Mouse (Mus musculus) hindbrain, postnatal 0 days (tissue): ENCODE measurements around the gene Cers6. TPM values are rescaled to one million over a fixed set of nuclear protein-coding genes. Genes with fewer than 3 reads are reported as not detected.

Experiments used
- ATAC-seq: fragments of 200-750 bp; cut with Nextera tagmentation; 2 replicates; pipeline ENCODE4 v1.8.0; 2017; ENCODE audit warnings: mild to moderate bottlenecking, moderate TSS enrichment, moderate library complexity
- DNase-seq: peaks from one replicate; pipeline ENCODE4 v3.0.0-alpha.2; 2015; ENCODE audit warnings: low spot score
- H3K27ac ChIP-seq: fragments of 300-500 bp; sonication (generic); 2 replicates; pipeline ENCODE4 v1.5.1; 2014; ENCODE audit warnings: mild to moderate bottlenecking
- H3K27me3 ChIP-seq: fragments of 300-500 bp; sonication (generic); 2 replicates; pipeline ENCODE4 v1.6.1; 2014; ENCODE audit warnings: low read length, mixed read lengths; ENCODE audit not compliant: insufficient read depth
- H3K36me3 ChIP-seq: fragments of 300-500 bp; sonication (generic); 2 replicates; pipeline ENCODE4 v1.6.1; 2014; ENCODE audit warnings: low read length, mixed read lengths; ENCODE audit not compliant: insufficient read depth
- H3K4me1 ChIP-seq: fragments of 300-500 bp; sonication (generic); 2 replicates; pipeline ENCODE4 v1.6.1; 2014; ENCODE audit warnings: antibody characterized with exemption, low read length, mixed read lengths; ENCODE audit not compliant: insufficient read depth
- H3K4me2 ChIP-seq: fragments of 300-500 bp; sonication (generic); 2 replicates; pipeline ENCODE4 v1.6.1; 2014; ENCODE audit warnings: low read depth, mild to moderate bottlenecking, low read length, moderate library complexity, mixed read lengths
- H3K4me3 ChIP-seq: fragments of 300-500 bp; sonication (generic); 2 replicates; pipeline ENCODE4 v1.5.1; 2014; ENCODE audit warnings: low read length
- H3K9ac ChIP-seq: fragments of 300-500 bp; sonication (generic); replicated peaks from 2 replicates; pipeline ENCODE4 v1.6.1; 2014; ENCODE audit warnings: mild to moderate bottlenecking, low read length, moderate library complexity, mixed read lengths
- H3K9me3 ChIP-seq: fragments of 300-500 bp; sonication (generic); 2 replicates; pipeline ENCODE4 v1.6.1; 2016; ENCODE audit warnings: low read length, mixed read lengths
- CTCF ChIP-seq: IDR thresholded peaks from 2 replicates; pipeline ENCODE4 v1.5.1; 2016; ENCODE audit warnings: antibody characterized with exemption, control low read depth, low read depth
- WGBS: fragments of 180-500 bp; shearing (Covaris S2); extraction: QIAGEN DNeasy Blood & Tissue Kit; methylation state at CpG from one replicate; pipeline ENCODE4 v1.1.7; 2014; 5-methylcytosine and 5-hydroxymethylcytosine counted together
- polyA plus RNA-seq: library from polyadenylated mRNA; unstranded; fragments of >200 nt; fragmentation: Nextera tagmentation; extraction: Ambion mirVana; gene quantifications from 2 replicates; pipeline ENCODE4 v1.2.1, GENCODE M21; 2015
- total RNA-seq: library from RNA; depleted of rRNA; stranded (reverse); fragments of >200 nt; gene quantifications from 2 replicates; pipeline ENCODE4 v1.2.3, GENCODE M21; 2014

The Cers6 gene
- total and polyA plus RNA-seq, 2 experiments from 2014 or later, result 25.8 to 58.7 TPM

DNA sequence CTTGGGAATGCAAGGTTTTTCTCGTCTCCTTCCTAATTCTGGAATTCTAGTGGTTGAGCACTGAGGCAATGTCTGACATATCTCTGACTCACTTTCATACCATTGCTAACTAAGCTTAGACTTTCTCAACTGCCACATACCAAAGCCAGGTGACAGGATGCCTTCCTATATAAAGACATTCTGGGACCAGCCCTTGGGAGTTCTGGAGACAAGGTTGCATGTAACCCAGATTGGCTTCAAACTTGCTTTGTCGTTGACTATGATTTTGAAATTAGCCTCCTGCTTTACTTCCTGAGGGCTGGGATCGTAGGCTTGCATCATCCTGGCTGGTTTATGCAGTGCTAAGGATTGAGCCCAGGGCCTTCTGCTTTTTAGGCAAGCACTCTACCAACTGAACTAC is 122.2 kb downstream of the Cers6 start:
- Histone ChIP-seq H3K4me1 (0 out of 2 replicates have a peak, but pooled peaks cover 3% of the 10 kb centered on the region), H3K27ac (no peak overlapping the region), H3K27me3 (no peaks in the 10 kb centered on the region), H3K9me3 (no peaks in the 10 kb centered on the region), H3K36me3 (no peaks in the 10 kb centered on the region), H3K4me2 (no peak overlapping the region), H3K4me3 (no peak overlapping the region), H3K9ac (no peak overlapping the region)
- DNase-seq (no peak), ATAC-seq (no peak)
- no peak for TF ChIP-seq CTCF
- WGBS, result 87% methylated on average over 3 of the region's 3 CpGs

DNA sequence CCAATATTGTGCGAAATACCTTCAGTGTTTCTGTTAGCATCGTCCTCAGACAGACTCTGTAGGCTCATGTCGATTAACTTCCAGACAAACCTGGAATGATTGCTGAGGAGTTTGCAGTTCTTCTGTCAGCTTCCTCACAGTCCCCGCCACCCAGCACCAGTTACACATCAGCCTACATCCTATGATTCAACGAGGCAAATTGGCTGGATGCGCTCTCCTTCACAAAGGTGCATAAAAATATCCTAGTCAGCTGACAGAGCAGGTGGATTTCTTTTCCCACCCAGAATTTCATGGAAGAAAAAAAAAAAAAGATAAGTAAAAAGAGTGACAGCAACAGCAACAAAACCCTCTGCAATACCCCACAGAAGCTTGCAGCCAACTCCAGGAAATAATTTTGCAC is 127.9 kb downstream of the Cers6 start:
- Histone ChIP-seq H3K27me3 (no peaks in the 10 kb centered on the region), H3K4me2 (no peak overlapping the region), H3K36me3 (no peaks in the 10 kb centered on the region), H3K27ac (no peak overlapping the region), H3K9ac (no peak overlapping the region), H3K4me3 (no peak overlapping the region), H3K9me3 (no peaks in the 10 kb centered on the region), H3K4me1 (no peaks in the 10 kb centered on the region)
- ATAC-seq (no peak), DNase-seq (no peak)
- TF ChIP-seq CTCF, result no peak
- WGBS, result 91% methylated on average over 6 of the region's 6 CpGs

DNA sequence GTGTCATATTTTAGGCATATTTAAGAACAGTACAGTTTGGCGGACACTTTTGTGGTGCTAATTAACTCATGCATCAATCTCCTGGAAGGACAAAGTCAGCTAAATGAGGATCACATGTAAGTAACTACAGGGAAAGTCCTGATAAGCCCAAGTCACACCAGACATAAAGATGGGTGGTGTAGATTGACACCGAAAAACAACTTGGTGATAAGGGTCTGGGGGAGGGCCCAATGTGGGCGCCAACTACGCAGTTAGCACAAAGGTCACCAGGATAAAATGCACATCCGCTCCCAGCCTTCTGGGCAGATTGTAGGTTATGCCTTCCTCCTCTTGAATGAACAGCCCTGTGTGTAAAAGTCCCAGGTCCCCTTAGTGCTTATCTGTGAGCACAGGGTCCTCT is 131.4 kb downstream of the Cers6 start:
- Histone ChIP-seq H3K4me1 (no peaks in the 10 kb centered on the region), H3K9ac (no peak overlapping the region), H3K4me2 (no peak overlapping the region), H3K27ac (no peak overlapping the region), H3K4me3 (no peak overlapping the region), H3K36me3 (no peaks in the 10 kb centered on the region), H3K27me3 (no peaks in the 10 kb centered on the region), H3K9me3 (no peaks in the 10 kb centered on the region)
- WGBS, result 93% methylated on average over 5 of the region's 5 CpGs
- ATAC-seq (no peak), DNase-seq (no peak)
- no peak for TF ChIP-seq CTCF

DNA sequence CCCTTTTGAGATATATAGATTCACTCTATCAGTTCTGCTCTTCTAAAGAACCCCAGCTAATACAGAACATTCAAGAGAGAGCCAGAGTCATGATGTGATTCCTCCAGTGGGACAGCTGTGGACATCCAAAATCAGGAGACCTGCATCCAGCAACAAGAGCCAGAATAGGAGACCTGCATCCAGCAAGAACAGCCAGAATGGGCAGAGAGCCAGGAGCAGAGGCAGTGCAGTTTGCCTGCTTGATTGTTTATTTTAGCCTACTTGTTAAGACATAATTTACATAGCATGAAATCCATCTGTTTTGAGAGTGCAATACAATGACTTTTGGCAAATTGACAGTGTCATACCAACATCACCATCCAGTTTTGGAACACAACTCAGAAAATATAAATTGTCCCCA is 133.2 kb downstream of the Cers6 start:
- ATAC-seq, result no peak

DNA sequence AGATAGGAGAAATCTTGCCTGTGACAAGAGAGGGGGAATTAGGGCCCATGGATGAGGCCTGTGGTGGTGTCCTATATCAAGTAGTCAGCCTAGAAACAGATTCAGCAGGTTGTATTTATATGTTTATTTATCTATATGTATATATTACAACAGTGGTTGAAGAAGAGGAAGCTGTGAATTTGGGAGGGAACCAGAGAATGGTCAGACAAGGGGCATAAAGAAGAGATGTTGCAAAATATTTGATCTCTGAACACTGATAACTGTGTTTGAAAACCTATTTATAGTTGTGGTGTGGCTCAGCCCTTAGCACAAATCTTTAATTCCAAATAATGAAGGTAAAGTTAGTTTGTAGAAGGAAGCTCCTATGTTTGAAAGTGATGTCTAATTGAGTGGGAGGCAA is 134.5 kb downstream of the Cers6 start:
- H3K9ac ChIP-seq, result no peak overlapping the region
- H3K27me3 ChIP-seq, result no peaks in the 10 kb centered on the region
- H3K4me1 ChIP-seq, result no peaks in the 10 kb centered on the region
- H3K27ac ChIP-seq, result no peak overlapping the region
- H3K36me3 ChIP-seq, result no peaks in the 10 kb centered on the region
- H3K4me2 ChIP-seq, result no peak overlapping the region
- DNase-seq (no peak), ATAC-seq (no peak)
- no peak for TF ChIP-seq CTCF
- no peaks in the 10 kb centered on the region for H3K9me3 ChIP-seq
- H3K4me3 ChIP-seq, result no peak overlapping the region

More for the DNA sequence above, 133.2 kb downstream of the Cers6 start:
- Histone ChIP-seq H3K36me3 (no peaks in the 10 kb centered on the region), H3K27ac (no peak overlapping the region), H3K4me2 (no peak overlapping the region), H3K9ac (no peak overlapping the region), H3K9me3 (no peaks in the 10 kb centered on the region), H3K4me1 (no peaks in the 10 kb centered on the region), H3K27me3 (no peaks in the 10 kb centered on the region), H3K4me3 (no peak overlapping the region)
- DNase-seq, result peak; percentile 50
- no peak for TF ChIP-seq CTCF

DNA sequence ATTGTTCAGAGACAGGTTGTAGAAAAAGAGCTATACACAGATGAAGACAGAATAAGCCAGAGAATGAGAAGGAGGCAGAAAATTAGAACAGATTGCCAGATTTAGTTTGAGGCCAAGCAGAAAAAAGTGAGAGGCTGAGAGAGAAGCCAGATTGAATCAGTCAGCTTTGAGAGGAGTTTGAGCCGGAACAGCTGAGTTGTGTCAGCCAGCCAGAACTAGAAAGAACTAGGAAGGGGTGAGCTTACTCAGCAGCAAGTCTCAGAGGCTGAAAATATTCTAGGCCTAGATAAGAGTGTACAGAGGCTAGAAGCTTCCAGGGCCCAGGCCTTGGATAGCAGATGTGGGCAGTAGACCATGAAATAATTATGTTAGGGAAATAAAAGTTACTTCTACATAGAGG is 135.0 kb downstream of the Cers6 start:
- Histone ChIP-seq H3K27me3 (no peaks in the 10 kb centered on the region), H3K4me3 (no peak overlapping the region), H3K9me3 (no peaks in the 10 kb centered on the region), H3K27ac (no peak overlapping the region), H3K4me2 (no peak overlapping the region), H3K4me1 (no peaks in the 10 kb centered on the region), H3K9ac (no peak overlapping the region), H3K36me3 (no peaks in the 10 kb centered on the region)
- no peak for DNase-seq
- no peak for TF ChIP-seq CTCF
- no peak for ATAC-seq
- 90% methylated on average over 1 of the region's 1 CpGs for WGBS

DNA sequence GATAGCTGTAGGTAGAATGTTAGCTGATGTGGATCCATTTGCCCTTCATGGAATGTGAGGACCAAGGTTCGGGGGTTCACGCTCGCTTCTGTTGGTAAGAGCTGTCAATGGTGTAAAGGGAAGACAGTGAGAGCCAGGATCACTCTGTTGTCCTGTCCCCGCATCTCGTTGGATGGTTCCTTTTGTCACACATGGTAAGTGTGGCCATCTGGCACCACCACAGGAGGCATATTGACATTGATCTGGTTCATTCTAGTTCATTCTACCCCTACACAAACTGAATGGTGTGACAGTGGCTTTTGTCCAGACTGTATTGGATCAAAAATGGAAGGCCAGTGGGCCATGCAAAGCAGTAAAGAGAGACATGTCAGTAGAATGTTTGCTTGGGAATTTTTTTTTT is 142.8 kb downstream of the Cers6 start:
- TF ChIP-seq CTCF, result no peak
- H3K4me3 ChIP-seq, result no peak overlapping the region
- WGBS, result 33% methylated on average over 5 of the region's 5 CpGs
- DNase-seq (peak; percentile 70), ATAC-seq (peak; percentile 84)
- H3K4me2 ChIP-seq, result no peak overlapping the region
- 0 out of 2 replicates have a peak overlapping the region, but pooled peaks have one; percentile 3 for H3K27ac ChIP-seq
- no peaks in the 10 kb centered on the region for H3K4me1 ChIP-seq
- no peak overlapping the region for H3K9ac ChIP-seq
- no peaks in the 10 kb centered on the region for H3K9me3 ChIP-seq
- H3K27me3 ChIP-seq, result no peaks in the 10 kb centered on the region
- H3K36me3 ChIP-seq, result no peaks in the 10 kb centered on the region
